Mouse (Mus musculus) adrenal gland, adult 2 months (tissue): Measurements from ENCODE around the gene 4930469K13Rik. TPM values are rescaled to one million over a fixed set of nuclear protein-coding genes. Genes with fewer than 3 reads are reported as not detected.
"Not testable (repeated sequence)": the region's sequence is repeated elsewhere in the genome, so short reads cannot be mapped to it uniquely, and the experiment has no call there.

Source experiments
- DNase-seq: peaks from one replicate; pipeline ENCODE4 v3.0.0; 2021
- long read RNA-seq: library from polyadenylated mRNA; stranded (forward); transcript quantifications from one replicate; pipeline ENCODE4 v2.0.0, GENCODE M21; 2021
- polyA plus RNA-seq: library from polyadenylated mRNA; depleted of rRNA; stranded (reverse); fragments of >200 nt; gene quantifications from 2 replicates; pipeline ENCODE4 v1.2.3, GENCODE M21; 2012; rRNA removed
- total RNA-seq, 2 experiments: library from RNA; stranded (reverse); gene quantifications; 2 replicates each; pipeline ENCODE4 v1.2.3; 2021

The 4930469K13Rik gene
- total RNA-seq (not detected), polyA plus RNA-seq (not detected in 2 replicates)
- long read RNA-seq, result 0 reads

DNA sequence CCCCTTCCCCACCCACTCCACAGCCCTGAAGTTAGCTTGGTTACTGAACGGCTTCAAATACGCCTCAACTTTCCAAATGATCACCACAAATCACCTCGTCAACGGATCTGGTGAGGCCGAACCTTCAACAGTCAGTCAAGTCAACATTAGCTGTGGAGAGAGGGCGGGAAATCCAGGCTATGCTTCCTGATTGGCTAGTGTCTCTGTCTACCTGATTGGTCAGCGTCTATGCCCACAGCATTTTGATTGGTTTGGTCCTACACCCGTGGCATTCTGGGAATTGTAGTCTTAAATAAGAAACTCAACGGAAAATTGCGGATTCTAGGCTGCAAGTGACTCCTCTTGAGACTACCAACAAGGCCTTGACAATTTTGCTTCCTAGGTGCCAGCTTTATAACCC is at the start of gene 4930469K13Rik:
Gene 4930469K13Rik, minus strand, starts transcription at position 133 of the 400 bp plus-strand sequence.
- no peak for DNase-seq

DNA sequence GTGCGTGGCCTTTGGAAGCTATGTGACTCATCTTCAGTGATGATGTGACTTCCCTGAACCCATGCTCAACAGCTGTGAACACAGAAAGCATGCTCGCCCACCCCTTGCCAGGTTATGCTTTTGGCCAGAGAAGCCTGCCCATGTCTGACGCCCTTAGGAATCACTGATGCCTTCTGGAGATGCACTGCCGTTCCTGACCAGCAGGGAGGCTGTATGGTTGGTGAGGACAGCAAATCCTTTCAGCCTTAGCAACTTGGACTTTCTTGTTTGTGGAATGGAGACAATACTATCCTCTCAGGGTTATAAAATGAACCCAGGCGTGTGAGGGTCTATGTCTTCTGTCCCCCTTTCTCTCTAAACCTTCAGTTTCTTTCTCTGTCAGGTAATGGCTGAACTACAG is 48.6 kb upstream of the 4930469K13Rik start:
- no peak for DNase-seq

DNA sequence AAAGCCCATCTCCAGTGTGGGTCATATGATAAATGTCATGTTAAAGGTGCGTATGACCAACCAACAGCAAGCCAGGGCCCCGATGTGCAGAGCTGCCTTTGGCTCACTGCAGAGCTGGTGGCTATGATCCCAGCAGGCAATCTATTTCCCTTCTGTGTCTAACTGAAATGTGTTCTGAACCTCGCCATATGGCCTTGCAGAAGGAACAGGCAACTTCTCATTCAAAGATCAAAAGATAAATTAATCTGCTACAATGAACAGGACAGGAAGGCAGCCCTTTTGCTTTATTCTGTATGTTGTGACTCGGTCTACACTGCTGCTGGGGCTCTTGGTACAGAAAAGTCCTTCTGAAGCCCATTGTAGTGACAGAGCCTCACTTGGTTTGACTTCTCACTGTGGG is 46.1 kb upstream of the 4930469K13Rik start:
- DNase-seq, result no peak

DNA sequence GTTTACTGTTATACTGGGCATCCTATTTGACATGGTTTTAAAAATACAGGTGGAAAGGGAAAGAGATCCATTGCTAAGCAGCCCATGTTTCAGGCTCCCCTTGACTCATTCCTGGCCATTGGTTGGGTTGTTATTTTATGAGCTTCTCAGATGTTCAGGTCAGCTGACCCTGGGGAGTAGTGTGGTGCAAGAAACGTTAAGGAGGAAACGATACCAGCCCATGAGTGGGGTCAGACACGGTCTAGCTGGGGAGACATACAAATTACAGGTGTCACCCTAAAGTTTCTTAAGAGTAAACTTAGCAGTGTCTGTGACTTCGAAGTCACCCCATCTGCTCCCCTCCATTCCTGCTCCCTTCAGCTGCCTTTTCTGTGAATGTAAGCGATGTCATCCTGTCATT is 45.6 kb upstream of the 4930469K13Rik start:
- DNase-seq, result no peak

DNA sequence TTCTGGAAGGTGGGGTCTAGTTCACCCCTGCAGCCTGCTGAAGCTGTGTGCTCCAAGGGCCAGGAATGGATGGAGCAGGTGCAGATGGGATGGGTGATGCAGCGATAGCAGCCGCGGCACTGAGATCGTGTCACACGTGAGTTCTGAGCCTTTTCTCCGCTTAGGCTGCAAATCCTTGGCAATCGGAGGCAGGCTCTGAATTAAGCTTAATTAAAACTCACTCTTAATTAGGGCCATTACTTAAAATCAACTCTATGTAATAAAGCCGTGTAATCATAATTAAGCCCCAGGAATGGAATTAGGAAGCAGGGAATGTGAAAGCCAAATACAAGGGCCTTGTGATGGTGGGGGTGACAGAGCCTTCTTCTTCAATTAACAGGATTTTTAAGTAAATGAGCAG is 40.9 kb upstream of the 4930469K13Rik start:
- DNase-seq, result no peak

DNA sequence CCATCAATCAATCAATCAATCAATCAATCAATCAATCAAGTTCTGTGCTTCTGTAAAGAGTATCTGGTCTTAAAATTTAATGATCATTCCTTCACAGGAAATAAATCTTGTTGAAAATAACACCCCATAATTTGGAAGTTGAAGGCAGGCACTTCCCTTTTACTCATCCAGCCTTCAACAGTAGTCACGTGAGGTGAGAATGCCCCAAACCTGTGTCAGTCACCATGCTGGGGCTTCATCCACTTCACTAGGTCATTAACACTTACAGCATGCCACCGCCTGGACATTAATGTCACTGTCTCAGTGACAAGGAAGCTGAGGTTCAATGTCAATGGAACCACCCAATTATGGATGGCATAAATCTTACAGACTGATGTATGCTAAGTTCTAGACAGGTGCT is 30.1 kb upstream of the 4930469K13Rik start:
- DNase-seq, result no peak

DNA sequence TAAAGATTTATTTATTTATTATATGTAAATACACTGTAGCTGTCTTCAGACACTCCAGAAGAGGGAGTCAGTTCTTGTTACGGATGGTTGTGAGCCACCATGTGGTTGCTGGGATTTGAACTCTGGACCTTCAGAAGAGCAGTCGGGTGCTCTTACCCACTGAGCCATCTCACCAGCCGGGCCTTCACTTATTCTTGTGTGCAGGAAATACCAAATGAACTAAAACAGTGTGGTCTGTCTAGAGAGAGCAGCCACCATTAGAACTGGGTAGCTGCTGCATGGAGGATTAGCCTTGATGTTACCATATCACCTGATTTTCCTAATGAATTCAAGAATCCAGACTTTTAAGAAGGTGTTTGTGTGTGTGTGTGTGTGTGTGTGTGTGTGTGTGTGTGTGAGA is 27.4 kb upstream of the 4930469K13Rik start:
- DNase-seq, result not testable (repeated sequence)

DNA sequence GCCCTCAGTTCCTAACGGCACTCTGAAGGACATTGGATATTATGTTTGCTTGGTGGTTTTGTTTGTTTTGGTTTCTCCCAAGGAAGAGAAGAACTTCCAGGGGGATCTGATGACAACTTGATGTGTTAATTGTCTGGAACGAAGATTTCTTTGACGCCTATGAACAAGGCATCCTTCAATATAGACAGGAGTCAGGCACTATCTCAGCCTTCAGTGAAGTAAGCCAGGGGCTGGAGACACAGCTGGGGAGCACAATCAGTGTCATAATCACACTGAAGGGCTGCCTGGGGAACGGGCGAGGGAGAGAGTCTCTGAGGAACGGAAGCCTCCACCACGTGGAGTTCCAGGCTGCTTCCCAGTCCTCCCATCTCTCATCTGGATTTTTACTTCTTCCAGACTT is 26.5 kb upstream of the 4930469K13Rik start:
- DNase-seq, result no peak

DNA sequence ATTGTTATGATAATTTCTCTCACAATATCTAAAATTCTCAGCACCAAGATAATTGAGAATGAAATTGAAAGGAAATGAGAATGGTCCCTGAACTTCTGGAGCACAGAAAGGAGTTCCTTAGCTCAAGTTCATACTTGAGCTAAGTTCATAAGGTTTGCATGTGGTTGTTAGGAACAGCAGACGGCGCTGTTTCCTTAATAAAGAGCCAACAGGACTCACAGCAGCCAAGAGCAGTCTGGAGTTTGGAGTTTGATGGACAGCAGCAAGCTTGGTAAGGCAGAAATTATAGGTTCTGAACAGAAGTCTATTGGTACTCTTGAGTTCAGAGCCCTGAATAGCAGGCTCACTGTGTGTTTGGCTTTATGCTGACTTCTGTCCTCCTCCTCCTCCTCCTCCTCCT is 24.8 kb upstream of the 4930469K13Rik start:
- DNase-seq, result no peak

DNA sequence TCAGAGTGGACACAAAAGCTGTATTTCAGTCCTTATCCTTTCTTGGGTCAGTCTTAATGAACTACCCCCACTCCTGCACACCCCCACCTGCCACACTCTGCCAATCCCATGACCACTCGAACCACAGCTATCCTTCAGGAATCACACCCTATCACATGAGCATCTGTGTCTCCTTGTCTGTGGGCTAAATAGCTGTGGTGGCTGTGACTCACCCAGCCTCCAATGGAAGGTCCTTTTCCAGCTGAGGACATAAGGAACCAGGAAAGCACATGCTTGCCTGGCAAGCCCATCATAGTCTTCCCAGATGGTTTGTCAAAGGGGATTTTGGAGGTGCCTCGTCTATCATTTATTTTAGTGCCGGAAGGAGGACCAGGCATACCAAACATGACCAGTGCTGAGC is 20.0 kb upstream of the 4930469K13Rik start:
- no peak for DNase-seq

DNA sequence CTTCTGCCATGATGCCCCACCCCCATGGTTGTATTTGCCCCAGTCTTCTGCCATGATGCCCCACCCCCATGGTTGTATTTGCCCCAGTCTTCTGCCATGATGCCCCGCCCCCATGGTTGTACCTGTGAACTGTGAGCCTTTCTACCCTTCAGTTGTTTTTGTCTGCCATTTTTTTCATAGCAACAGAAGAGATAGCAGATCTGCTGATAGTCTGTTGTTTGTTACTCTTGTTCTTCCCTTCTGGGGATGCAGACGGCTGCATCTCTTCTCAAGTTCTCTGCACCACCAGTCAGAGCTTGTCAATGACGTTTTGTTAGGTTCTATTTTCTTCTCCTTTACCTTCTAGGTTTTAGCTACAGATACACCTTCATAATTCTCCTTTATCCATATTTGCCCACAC is 19.2 kb upstream of the 4930469K13Rik start:
- DNase-seq, result no peak

DNA sequence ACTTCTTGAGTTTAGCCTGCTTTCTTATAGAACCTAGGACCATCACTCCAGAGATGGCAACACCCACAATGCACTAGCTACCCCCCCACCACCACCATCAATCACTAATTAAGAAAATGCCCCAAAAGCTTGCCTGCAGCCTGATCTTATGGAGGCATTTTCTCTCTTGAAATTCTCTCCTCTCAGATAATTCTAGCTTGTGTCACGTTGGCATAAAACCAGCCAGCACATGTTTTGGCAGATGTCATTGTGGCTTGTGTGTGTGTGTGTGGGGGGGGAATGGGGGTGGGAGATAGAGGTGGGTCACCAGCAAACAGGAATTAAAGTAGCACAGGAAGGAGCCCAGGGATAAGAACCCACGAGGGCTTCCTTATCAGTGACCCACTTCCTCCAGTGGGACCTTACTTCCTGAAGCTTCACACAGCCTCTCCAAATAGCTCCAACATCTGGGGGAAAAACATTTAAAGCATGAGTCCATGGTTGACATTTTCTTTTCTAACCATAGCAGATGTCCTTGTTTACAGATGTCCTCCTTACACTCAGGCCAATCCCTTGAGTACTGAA is 18.3 kb upstream of the 4930469K13Rik start:
- peak; percentile 14 for DNase-seq

DNA sequence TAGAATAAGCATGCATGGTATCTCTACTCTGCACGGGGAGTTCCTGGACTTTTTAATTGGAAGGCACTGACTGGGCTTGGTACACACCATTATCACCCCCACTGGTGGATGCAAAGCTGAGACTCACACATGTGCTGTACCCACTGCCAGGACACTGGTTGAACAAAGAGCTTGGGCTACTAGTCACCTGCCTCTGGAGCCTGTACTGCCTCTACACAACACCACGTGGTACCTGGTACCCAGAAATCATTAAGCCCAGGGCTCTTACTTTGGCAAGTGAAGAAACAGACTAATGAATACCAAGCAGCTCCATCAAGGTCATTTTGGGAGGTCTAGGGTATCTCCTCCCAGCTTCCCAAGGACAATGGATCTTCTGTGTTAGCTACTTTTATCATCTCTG is 15.4 kb upstream of the 4930469K13Rik start:
- DNase-seq, result no peak

DNA sequence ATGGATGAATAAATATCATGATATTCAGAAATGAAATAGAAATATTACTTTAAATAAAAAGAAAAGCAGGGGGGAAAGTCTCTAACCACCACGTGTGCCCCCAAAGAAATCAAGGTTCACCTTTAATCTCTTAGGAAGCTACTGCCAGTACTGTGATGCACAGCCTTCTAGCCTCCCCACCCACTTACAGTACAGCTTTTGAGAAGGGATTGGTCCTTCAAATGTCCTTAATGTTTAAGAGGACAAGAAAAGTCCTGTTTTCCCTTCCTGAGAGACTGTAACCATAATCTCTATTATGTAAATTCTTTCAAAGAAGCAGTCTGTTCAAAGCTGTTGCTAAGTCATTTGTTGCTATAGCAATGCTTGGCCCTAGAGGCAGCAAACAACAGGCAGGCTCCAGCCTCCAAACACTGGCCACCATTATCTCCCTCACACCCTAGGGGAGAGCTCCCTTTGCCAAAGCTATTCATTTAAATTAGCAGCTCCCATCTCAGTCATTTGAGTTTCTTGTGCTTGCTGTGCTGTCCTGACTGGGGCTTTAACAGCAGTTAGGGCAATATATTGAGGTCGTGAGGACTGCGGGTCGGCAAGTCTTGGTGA is 14.5 kb upstream of the 4930469K13Rik start:
- DNase-seq, result no peak

DNA sequence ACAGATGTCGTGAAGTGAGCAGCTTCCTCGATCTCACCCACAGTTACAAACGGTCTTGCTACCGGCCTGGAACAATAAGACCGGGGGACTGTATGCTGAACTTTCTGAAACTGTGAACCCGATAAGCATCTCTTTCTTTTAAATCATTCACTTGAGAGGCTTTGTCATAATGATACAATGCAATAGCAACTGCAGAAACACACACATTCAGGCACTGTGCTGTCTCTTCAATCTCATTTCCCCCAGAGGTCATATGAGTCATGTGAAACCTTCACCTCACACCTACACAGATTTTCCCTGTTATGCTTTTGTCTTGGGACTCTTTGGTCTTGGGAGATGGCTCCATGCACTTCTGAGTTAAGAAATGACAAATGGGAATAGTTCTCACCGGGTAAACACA is 13.6 kb upstream of the 4930469K13Rik start:
- no peak for DNase-seq

DNA sequence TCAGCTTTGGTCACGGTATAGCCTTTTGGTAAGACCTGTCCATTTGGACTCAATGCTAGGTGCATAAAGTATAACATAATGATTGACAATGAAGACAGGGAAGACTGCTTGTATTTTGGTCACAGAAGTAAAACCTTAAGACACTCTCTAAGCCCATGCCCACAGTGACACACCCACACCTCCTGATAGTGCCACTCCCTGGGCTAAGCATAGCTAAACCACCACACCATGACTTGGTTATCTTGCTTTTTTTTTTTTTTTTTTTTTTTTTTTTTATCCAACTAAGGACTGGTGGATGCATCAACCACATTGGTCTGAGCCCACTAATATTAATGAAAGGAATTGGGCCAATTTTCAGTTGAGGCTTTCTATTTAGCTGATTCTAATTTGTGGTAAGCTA is 10.9 kb upstream of the 4930469K13Rik start:
- DNase-seq, result no peak

DNA sequence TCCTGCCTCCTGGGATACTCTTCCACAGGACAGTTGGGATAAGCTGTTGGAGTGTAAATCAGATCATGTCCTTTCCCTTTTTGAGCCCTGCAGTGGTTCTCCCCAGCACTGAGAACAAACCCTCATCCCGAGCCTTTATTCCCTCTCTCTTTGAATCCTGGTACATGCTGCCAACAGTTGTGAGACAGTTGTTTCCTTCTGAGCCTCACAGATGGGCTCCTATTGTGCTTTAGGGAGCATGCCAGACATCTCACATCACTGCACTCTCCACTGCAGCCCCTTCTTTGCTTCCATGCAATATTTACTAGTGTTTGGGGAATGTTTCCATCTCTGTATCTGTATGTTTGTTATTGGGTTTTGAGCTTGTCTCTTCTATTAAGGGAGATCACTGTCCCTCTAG is 6.6 kb upstream of the 4930469K13Rik start:
- DNase-seq, result no peak

DNA sequence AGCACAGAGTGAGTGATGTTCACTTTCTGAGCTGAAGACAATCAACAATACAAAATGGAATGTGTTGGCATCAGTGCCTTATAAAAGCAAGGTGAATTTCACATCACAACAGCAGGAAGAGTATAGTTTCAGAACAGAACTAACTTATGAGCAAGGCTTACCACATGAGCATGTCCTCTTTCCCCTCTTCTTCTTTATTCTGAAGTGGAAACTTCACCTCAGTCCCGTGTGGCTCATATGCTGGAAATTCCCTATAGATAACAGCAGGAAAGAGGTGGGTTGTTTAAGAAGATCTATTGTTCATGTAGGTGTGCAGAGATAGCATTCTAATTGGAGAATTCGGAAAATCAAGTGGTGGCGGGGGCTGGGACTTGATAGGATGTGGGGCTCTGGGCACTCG is 3.5 kb upstream of the 4930469K13Rik start:
- DNase-seq, result no peak

DNA sequence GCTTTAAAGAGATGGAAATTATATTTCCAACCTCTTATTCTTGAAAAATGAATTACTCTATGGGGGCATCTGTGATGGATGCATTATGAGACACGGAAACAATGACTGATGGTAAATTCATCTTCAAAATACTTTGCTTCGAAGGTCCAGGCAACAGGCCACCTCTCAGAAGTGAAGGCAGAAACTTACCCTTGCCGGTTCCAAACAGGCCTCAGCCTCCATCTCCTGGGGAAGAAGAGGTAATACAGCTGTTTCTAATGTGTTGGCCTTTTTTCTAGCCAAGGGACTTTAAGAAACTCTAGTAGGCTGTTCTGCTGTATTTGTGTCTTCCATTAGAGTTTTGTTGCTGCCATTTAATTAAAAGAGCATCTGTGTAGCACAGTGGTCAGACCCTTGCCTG is 11.3 kb downstream of the 4930469K13Rik start:
- no peak for DNase-seq

DNA sequence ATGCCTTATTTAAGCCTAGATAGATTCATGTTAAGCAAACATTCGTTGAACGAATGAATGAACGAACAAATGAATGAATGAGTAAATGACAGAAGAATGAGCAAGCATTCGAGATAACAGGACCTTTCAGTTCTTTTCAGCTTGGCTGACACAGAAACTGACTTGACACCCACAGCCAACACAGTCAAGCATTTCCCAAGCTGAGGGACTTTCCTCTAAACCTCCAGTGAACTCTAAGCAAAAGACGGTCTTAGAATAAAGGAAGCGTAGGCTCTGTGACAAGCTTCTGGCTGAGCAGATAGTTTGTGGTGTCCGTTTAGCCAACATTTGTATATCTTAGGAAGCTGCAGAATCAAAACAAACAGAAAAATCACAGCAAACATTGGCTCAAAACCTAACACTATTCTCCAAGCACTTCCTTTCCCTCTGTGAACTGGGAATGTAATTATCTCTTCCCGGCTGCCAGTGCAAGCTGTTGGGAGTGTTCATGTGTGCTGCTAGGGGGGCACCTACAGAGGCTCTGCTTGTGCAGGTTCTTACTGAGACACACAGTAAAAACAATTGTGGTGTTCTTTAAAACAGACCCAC is 12.1 kb downstream of the 4930469K13Rik start:
- DNase-seq, result no peak

DNA sequence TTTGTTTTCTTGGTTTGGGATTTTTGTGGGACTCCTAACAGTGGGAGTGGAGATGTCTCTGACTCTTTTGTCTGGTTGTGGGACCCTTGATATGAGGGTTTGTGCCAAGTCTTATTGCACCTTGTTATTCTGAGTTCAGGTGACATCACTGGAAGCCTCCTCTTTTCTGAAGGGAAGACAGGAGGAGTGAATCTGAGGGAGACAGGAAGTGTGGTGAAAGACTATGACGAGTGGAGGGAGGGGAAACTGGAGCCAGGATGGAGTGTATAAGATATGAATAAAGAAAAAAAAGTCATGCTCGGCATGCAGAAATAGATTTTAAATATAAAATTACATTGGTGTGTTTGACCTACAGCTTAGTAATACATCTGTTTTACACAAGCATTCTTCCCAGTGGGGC is 13.7 kb downstream of the 4930469K13Rik start:
- DNase-seq, result no peak

DNA sequence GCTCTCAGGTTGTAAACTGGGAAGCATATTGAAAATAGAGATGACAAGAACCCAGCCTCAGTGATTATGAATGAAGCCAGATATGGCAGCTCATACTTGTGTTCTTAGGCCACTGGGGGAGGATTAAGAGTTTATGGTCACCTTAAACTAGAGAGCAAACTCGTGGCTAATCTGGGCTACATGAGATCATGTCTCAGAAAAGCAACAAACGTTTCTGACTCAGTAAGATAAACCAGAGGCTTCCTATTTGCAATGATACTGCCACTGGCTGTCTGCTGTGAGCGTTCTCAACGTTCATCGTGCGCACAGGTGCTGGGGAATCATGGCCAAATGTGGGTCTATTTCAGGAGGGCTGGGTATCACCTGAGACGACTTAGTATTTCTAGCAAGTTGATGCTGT is 14.6 kb downstream of the 4930469K13Rik start:
- no peak for DNase-seq

DNA sequence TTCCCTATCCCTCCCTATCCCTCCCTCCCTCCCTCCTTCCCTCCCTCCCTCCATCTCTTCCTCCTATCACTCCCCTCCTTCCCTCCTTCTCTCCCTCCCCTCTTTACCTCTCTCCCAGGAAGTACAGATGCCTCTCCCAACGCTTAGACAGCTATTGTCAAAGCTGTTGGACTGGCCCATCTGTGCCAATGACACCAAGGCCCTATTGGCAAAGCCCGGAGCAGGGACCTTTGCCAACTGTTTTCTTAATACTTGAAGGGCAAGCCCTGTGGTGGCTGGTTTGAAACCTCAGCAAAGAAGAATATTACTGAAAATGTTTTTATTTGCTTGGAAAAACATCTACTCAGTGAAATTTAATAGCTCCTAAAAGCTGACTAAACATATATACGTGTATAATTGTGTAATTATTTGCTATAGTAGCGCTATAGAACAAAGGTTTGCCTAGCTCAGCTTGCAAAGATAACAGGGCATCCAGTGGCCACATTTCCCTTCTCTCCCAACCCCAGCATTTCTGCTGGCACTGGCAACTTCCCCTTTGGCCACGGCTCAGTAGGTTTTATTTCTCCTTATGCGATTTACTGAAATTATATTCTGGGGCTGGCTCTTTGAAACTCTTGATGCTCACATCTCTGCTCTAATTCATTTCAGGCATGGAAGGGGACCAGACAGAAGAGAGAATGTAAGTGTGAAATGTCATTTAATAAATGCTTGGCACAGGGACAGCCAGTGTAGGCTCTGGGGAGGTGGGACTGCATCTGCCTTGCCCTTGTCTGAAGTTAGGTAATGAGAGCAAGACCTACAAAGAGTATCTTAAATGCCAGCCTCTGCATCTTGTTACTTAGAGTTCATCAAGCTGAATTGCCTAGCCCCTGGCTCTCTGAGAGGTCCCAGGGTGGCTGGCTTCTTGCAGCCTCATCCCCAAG is 18.6 kb downstream of the 4930469K13Rik start:
- DNase-seq, result peak; percentile 57
